In genomic region chr6:124932314-124932695, GRCm38 (mm10) we compare ENCODE assay signal across 9 mouse cellular contexts. TPM values are rescaled to one million over a fixed set of nuclear protein-coding genes. Genes with fewer than 3 reads are reported as not detected.
A peak's percentile ranks its signal among the peaks of the same experiment; 100 is the strongest.
DNase-seq lines count a peak whose midpoint lies in the region; ATAC-seq and TF ChIP-seq lines count a peak whose summit lies in the region.
"Had no signal": no experiment of that assay in that cellular context is flagged by ENCODE, and none has a peak within 500 bp of the region (broad histone marks: within the 10 kb centered on the region; RNA-seq: fewer than 3 reads in every experiment).

No protein-coding gene starts in this region.

- peaks cover 36% of the 10 kb centered on the region for H3K36me3 ChIP-seq in lung, embryonic 16.5 days (ENCODE audit: control insufficient read depth, insufficient read depth, low read length)
- H3K36me3 ChIP-seq in intestine, embryonic 16.5 days (ENCODE audit: control insufficient read depth, insufficient read depth, low read length), result peaks cover 22% of the 10 kb centered on the region; the same call in 1 of the 2 replicates

- no peak for TF ChIP-seq POLR2A in olfactory bulb, adult 2 months (IDR thresholded peaks at IDR 0.05; ENCODE audit: insufficient read depth, low read depth, low read length)

- 36% methylated on average over 12 of the region's 12 CpGs for WGBS in lung, embryonic 16.5 days
- WGBS in intestine, embryonic 16.5 days, result 41% methylated on average over 12 of the region's 12 CpGs
- WGBS in olfactory bulb, adult 2 months, result 27% methylated on average over 12 of the region's 12 CpGs

- no peak for TF ChIP-seq CTCF in olfactory bulb, adult 2 months (IDR thresholded peaks at IDR 0.05; ENCODE audit: insufficient read depth, low read depth, low read length)

- H3K27ac ChIP-seq in lung, embryonic 16.5 days (ENCODE audit: low read length), result peak overlapping the region; percentile 98
- H3K27ac ChIP-seq in intestine, embryonic 16.5 days (ENCODE audit: low read length), result peak overlapping the region; percentile 92
- H3K27ac ChIP-seq in olfactory bulb, adult 2 months (ENCODE audit: insufficient read depth, low read depth, low read length), result peak overlapping the region; percentile 98

- H3K4me1 ChIP-seq in lung, embryonic 16.5 days (replicated peaks; ENCODE audit: control insufficient read depth, insufficient read depth, low read length), result peaks cover 19% of the 10 kb centered on the region
- peaks cover 33% of the 10 kb centered on the region for H3K4me1 ChIP-seq in intestine, embryonic 16.5 days (ENCODE audit: control insufficient read depth, insufficient read depth, low read length)
- peaks cover 25% of the 10 kb centered on the region for H3K4me1 ChIP-seq in olfactory bulb, adult 2 months (ENCODE audit: control insufficient read depth, insufficient read depth, low read length)

- peak overlapping the region; percentile 98 for H3K9ac ChIP-seq in lung, embryonic 16.5 days (ENCODE audit: low read length)
- H3K9ac ChIP-seq in intestine, embryonic 16.5 days (ENCODE audit: low read depth, low read length), result peak overlapping the region; percentile 90

- H3K27me3 ChIP-seq in lung, embryonic 16.5 days (ENCODE audit: control insufficient read depth, insufficient read depth, low read depth, low read length), result no peaks in the 10 kb centered on the region
- H3K27me3 ChIP-seq in intestine, embryonic 16.5 days (replicated peaks; ENCODE audit: control insufficient read depth, insufficient read depth, low read length), result no peaks in the 10 kb centered on the region

- H3K4me3 ChIP-seq in lung, embryonic 16.5 days (ENCODE audit: low read length), result peak overlapping the region; percentile 98
- peak overlapping the region; percentile 98 for H3K4me3 ChIP-seq in intestine, embryonic 16.5 days (ENCODE audit: low read length)
- peak overlapping the region; percentile 100 for H3K4me3 ChIP-seq in olfactory bulb, adult 2 months (ENCODE audit: insufficient read depth, low read depth, low read length)

- H3K4me2 ChIP-seq in lung, embryonic 16.5 days (ENCODE audit: low read depth, low read length), result peak overlapping the region; percentile 70
- peak overlapping the region; percentile 94 for H3K4me2 ChIP-seq in intestine, embryonic 16.5 days (ENCODE audit: low read depth, low read length)

- ATAC-seq in lung, embryonic 16.5 days (ENCODE audit: low read depth), result no peak
- ATAC-seq in intestine, embryonic 16.5 days, result no peak

- no peaks in the 10 kb centered on the region for H3K9me3 ChIP-seq in lung, embryonic 16.5 days (ENCODE audit: control insufficient read depth, low read length)
- no peaks in the 10 kb centered on the region for H3K9me3 ChIP-seq in intestine, embryonic 16.5 days (ENCODE audit: control insufficient read depth, low read length)

- DNase-seq in cerebellum, adult 11-12 months, result peak; percentile 75
- DNase-seq in cerebellum, adult 8-10 months, result no peak
- DNase-seq in lung, postnatal 10 days, result no peak
- no peak for DNase-seq in gastrocnemius, postnatal 4 days (ENCODE audit: low spot score in 2 of 2)
- no peak for DNase-seq in testis, postnatal 10 days (ENCODE audit: low spot score)
- DNase-seq: gastrocnemius, postnatal 25 days had no signal

RNA-seq across cellular contexts. Expression of gene Mlf2, which starts 1.1 kb away (rescaled TPM):
- 317 and 323 TPM in 2 replicates for polyA plus RNA-seq in lung, embryonic 16.5 days (2015; fragmentation: Nextera tagmentation; extraction: Ambion mirVana)
- 296 and 299 TPM in 2 replicates for polyA plus RNA-seq in intestine, embryonic 16.5 days (2015; fragmentation: Nextera tagmentation; extraction: Ambion mirVana)
- polyA plus RNA-seq in olfactory bulb, adult 2 months (2012; ENCODE audit: insufficient read depth, insufficient read length, low replicate concordance, missing spikeins), result not detected in 2 replicates
- total RNA-seq in gastrocnemius, postnatal 4 days (2021), result 100 to 1,000 TPM; 236 to 238 TPM

RNA-seq across cellular contexts. Expression of gene Ptms, which starts 12.4 kb away (rescaled TPM):
- 341 and 346 TPM in 2 replicates for polyA plus RNA-seq in lung, embryonic 16.5 days (2015; fragmentation: Nextera tagmentation; extraction: Ambion mirVana)
- polyA plus RNA-seq in intestine, embryonic 16.5 days (2015; fragmentation: Nextera tagmentation; extraction: Ambion mirVana), result 87.8 and 173 TPM in 2 replicates
- not detected in 2 replicates for polyA plus RNA-seq in olfactory bulb, adult 2 months (2012; ENCODE audit: insufficient read depth, insufficient read length, low replicate concordance, missing spikeins)
- 100 to 1,000 TPM; 395 to 409 TPM for total RNA-seq in gastrocnemius, postnatal 4 days (2021)

RNA-seq across cellular contexts. Expression of gene Lag3, which starts 20.8 kb away (rescaled TPM):
- 1.2 TPM in 2 replicates for polyA plus RNA-seq in lung, embryonic 16.5 days (2015; fragmentation: Nextera tagmentation; extraction: Ambion mirVana)
- polyA plus RNA-seq in intestine, embryonic 16.5 days (2015; fragmentation: Nextera tagmentation; extraction: Ambion mirVana), result 1.9 TPM in 2 replicates
- not detected in 2 replicates for polyA plus RNA-seq in olfactory bulb, adult 2 months (2012; ENCODE audit: insufficient read depth, insufficient read length, low replicate concordance, missing spikeins)
- total RNA-seq in gastrocnemius, postnatal 4 days (2021), result 1 to 10 TPM; 1.1 to 1.2 TPM

RNA-seq across cellular contexts. Expression of gene Cops7a, which starts 33.0 kb away (rescaled TPM):
- 138 and 153 TPM in 2 replicates for polyA plus RNA-seq in lung, embryonic 16.5 days (2015; fragmentation: Nextera tagmentation; extraction: Ambion mirVana)
- 170 and 176 TPM in 2 replicates for polyA plus RNA-seq in intestine, embryonic 16.5 days (2015; fragmentation: Nextera tagmentation; extraction: Ambion mirVana)
- polyA plus RNA-seq in olfactory bulb, adult 2 months (2012; ENCODE audit: insufficient read depth, insufficient read length, low replicate concordance, missing spikeins), result 255 TPM in 1 of 2 replicates, not detected in the other
- total RNA-seq in gastrocnemius, postnatal 4 days (2021), result 10 to 100 TPM; 86.3 to 86.8 TPM

RNA-seq across cellular contexts. Expression of gene Cd4, which starts 44.3 kb away (rescaled TPM):
- polyA plus RNA-seq in lung, embryonic 16.5 days (2015; fragmentation: Nextera tagmentation; extraction: Ambion mirVana), result 0.13 and 0.44 TPM in 2 replicates
- polyA plus RNA-seq in intestine, embryonic 16.5 days (2015; fragmentation: Nextera tagmentation; extraction: Ambion mirVana), result 0.44 and 0.70 TPM in 2 replicates
- polyA plus RNA-seq in olfactory bulb, adult 2 months (2012; ENCODE audit: insufficient read depth, insufficient read length, low replicate concordance, missing spikeins), result 395 and 682 TPM in 2 replicates
- total RNA-seq in gastrocnemius, postnatal 4 days (2021), result 1 to 10 TPM; 1.4 to 1.7 TPM
